Mouse (Mus musculus): ENCODE data around the gene Rad9b.

DNA sequence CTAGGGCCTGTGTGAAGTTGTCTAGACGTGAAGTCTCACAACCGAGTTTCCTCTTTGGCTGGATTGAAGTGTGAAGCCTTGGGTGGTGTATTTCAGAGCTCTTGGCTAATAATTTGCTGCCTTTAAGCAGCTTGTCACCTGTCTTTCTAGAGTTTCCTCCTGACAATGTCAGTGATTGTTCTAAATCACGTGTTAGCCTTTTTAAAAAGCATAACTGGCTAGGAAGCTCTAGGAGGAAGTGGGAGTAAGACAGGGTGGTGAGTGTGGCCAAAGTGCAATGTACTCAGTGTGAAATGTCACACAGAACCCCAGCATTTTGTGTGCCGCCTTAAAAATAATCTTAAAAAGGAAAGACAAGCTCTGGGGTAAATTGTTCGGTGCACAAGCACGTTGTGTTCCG, 10.3 kb downstream of the Rad9b start:
- TF ChIP-seq EP300 (IDR thresholded peaks at IDR 0.05; ENCODE audit: low read depth) (no peak), CTCF (IDR thresholded peaks at IDR 0.05; ENCODE audit: low read depth) (no peak)
